Mouse (Mus musculus) midbrain, embryonic 16.5 days (tissue): ENCODE measurements around the gene Homer2. TPM values are rescaled to one million over a fixed set of nuclear protein-coding genes. Genes with fewer than 3 reads are reported as not detected.
A peak's percentile ranks its signal among the peaks of the same experiment; 100 is the strongest.

ENCODE experiments used
- ATAC-seq: fragments of 200-750 bp; cut with Nextera tagmentation; 2 replicates; pipeline ENCODE4 v1.8.0; 2017; ENCODE audit warnings: moderate TSS enrichment
- H3K27ac ChIP-seq: fragments of 300-500 bp; sonication (generic); 2 replicates; pipeline ENCODE4 v1.5.1; 2014; ENCODE audit warnings: mild to moderate bottlenecking, low read length, mixed read lengths
- H3K27me3 ChIP-seq: fragments of 300-500 bp; sonication (generic); 2 replicates; pipeline ENCODE4 v1.6.1; 2014; ENCODE audit warnings: low read depth, low read length, mixed read lengths; ENCODE audit not compliant: control insufficient read depth, insufficient read depth
- H3K36me3 ChIP-seq: fragments of 300-500 bp; sonication (generic); 2 replicates; pipeline ENCODE4 v1.6.1; 2014; ENCODE audit warnings: mild to moderate bottlenecking, low read length, moderate library complexity, mixed read lengths; ENCODE audit not compliant: control insufficient read depth, insufficient read depth
- H3K4me1 ChIP-seq: fragments of 300-500 bp; sonication (generic); 2 replicates; pipeline ENCODE4 v1.6.1; 2014; ENCODE audit warnings: mild to moderate bottlenecking, low read length, mixed read lengths; ENCODE audit not compliant: control insufficient read depth, insufficient read depth
- H3K4me2 ChIP-seq: fragments of 300-500 bp; sonication (generic); 2 replicates; pipeline ENCODE4 v1.6.1; 2014; ENCODE audit warnings: mild to moderate bottlenecking, low read length, mixed read lengths
- H3K4me3 ChIP-seq: fragments of 300-500 bp; sonication (generic); 2 replicates; pipeline ENCODE4 v1.5.1; 2014; ENCODE audit warnings: low read depth, mild to moderate bottlenecking, low read length, moderate library complexity, mixed read lengths
- H3K9ac ChIP-seq: fragments of 300-500 bp; sonication (generic); 2 replicates; pipeline ENCODE4 v1.6.1; 2014; ENCODE audit warnings: low read depth, low read length, mixed read lengths
- H3K9me3 ChIP-seq: fragments of 300-500 bp; sonication (generic); replicated peaks from 2 replicates; pipeline ENCODE4 v1.6.1; 2014; ENCODE audit warnings: mild to moderate bottlenecking, low read length, mixed read lengths; ENCODE audit not compliant: control insufficient read depth, poor library complexity, severe bottlenecking
- WGBS: fragments of 180-500 bp; shearing (Covaris S2); extraction: QIAGEN DNeasy Blood & Tissue Kit; methylation state at CpG from one replicate; pipeline ENCODE4 v1.1.7; 2014; 5-methylcytosine and 5-hydroxymethylcytosine counted together
- polyA plus RNA-seq: library from polyadenylated mRNA; unstranded; fragments of >200 nt; fragmentation: Nextera tagmentation; extraction: Ambion mirVana; gene quantifications from 2 replicates; pipeline ENCODE4 v1.2.1, GENCODE M21; 2015

Gene Homer2
- polyA plus RNA-seq, 1 experiment from 2014 or later = 16.3 TPM

- Histone ChIP-seq H3K4me3 (no peak within 1 kb of the TSS), H3K4me2 (no peak within 1 kb of the TSS), H3K9ac (no peak within 1 kb of the TSS), H3K27ac (no peak within 1 kb of the TSS), H3K27me3 (no peaks in the 10 kb centered on the region), H3K36me3 (no peaks in the 10 kb centered on the region), H3K4me1 (no peaks in the 10 kb centered on the region), H3K9me3 (no peaks in the 10 kb centered on the region)
- no peak for ATAC-seq
- WGBS = 81% methylated on average over 9 of the region's 9 CpGs
These were observed 140.4 kb downstream of the Homer2 start, which contains the start of gene Fsd2 for GRCm38 (mm10) chr7:81566892-81567291. Gene Fsd2, minus strand, starts transcription at chr7:81566944.

GRCm38 (mm10) chr7:81566332-81566731 lies 141.0 kb downstream of the Homer2 start:
- H3K27ac ChIP-seq = no peak overlapping the region
- H3K36me3 ChIP-seq = no peaks in the 10 kb centered on the region
- H3K9me3 ChIP-seq = no peaks in the 10 kb centered on the region
- no peaks in the 10 kb centered on the region for H3K27me3 ChIP-seq
- WGBS = 60% methylated on average over 4 of the region's 4 CpGs
- no peak overlapping the region for H3K4me3 ChIP-seq
- H3K4me1 ChIP-seq = no peaks in the 10 kb centered on the region
- H3K9ac ChIP-seq = no peak overlapping the region
- H3K4me2 ChIP-seq = no peak overlapping the region
- ATAC-seq = no peak

GRCm38 (mm10) chr7:81565381-81566055 lies 141.8 kb downstream of the Homer2 start:
- ATAC-seq = no peak
- H3K9ac ChIP-seq = no peak overlapping the region
- peaks cover 2% of the 10 kb centered on the region; the same call in 1 of the 2 replicates for H3K4me1 ChIP-seq
- WGBS = 61% methylated on average over 7 of the region's 7 CpGs
- H3K27me3 ChIP-seq = no peaks in the 10 kb centered on the region
- no peak overlapping the region for H3K4me3 ChIP-seq
- H3K36me3 ChIP-seq = no peaks in the 10 kb centered on the region
- no peak overlapping the region for H3K27ac ChIP-seq
- H3K4me2 ChIP-seq = no peak overlapping the region
- H3K9me3 ChIP-seq = no peaks in the 10 kb centered on the region

GRCm38 (mm10) chr7:81564766-81565165 lies 142.6 kb downstream of the Homer2 start:
- no peak overlapping the region for H3K9ac ChIP-seq
- H3K27ac ChIP-seq = no peak overlapping the region
- no peak for ATAC-seq
- peaks cover 6% of the 10 kb centered on the region; the same call in 1 of the 2 replicates for H3K4me1 ChIP-seq
- H3K9me3 ChIP-seq = no peaks in the 10 kb centered on the region
- WGBS = 78% methylated on average over 7 of the region's 7 CpGs
- no peaks in the 10 kb centered on the region for H3K36me3 ChIP-seq
- no peaks in the 10 kb centered on the region for H3K27me3 ChIP-seq
- H3K4me2 ChIP-seq = no peak overlapping the region
- no peak overlapping the region for H3K4me3 ChIP-seq

- no peak for ATAC-seq
- peaks cover 6% of the 10 kb centered on the region; the same call in 1 of the 2 replicates for H3K4me1 ChIP-seq
- no peak overlapping the region for H3K4me2 ChIP-seq
- H3K27ac ChIP-seq = no peak overlapping the region
- no peaks in the 10 kb centered on the region for H3K9me3 ChIP-seq
- WGBS = 85% methylated on average over 4 of the region's 4 CpGs
- no peaks in the 10 kb centered on the region for H3K27me3 ChIP-seq
- no peak overlapping the region for H3K4me3 ChIP-seq
- no peaks in the 10 kb centered on the region for H3K36me3 ChIP-seq
- H3K9ac ChIP-seq = no peak overlapping the region
These were observed 143.8 kb downstream of the Homer2 start for GRCm38 (mm10) chr7:81563506-81564015.

- 73% methylated on average over 5 of the region's 5 CpGs for WGBS
- Histone ChIP-seq H3K9ac (no peak overlapping the region), H3K4me1 (peaks cover 6% of the 10 kb centered on the region; the same call in 1 of the 2 replicates), H3K4me3 (no peak overlapping the region), H3K4me2 (no peak overlapping the region), H3K27me3 (no peaks in the 10 kb centered on the region), H3K27ac (no peak overlapping the region), H3K9me3 (no peaks in the 10 kb centered on the region), H3K36me3 (no peaks in the 10 kb centered on the region)
- no peak for ATAC-seq
These were observed 146.1 kb downstream of the Homer2 start for GRCm38 (mm10) chr7:81561211-81561610.

GRCm38 (mm10) chr7:81560101-81561049 lies 147.0 kb downstream of the Homer2 start:
- no peaks in the 10 kb centered on the region for H3K9me3 ChIP-seq
- H3K27ac ChIP-seq = no peak overlapping the region
- no peaks in the 10 kb centered on the region for H3K27me3 ChIP-seq
- WGBS = 51% methylated on average over 8 of the region's 8 CpGs
- H3K4me3 ChIP-seq = no peak overlapping the region
- H3K4me2 ChIP-seq = no peak overlapping the region
- H3K4me1 ChIP-seq = peaks cover 6% of the 10 kb centered on the region; the same call in 1 of the 2 replicates
- ATAC-seq = peak; percentile 45; the same call in 1 of the 2 replicates
- H3K9ac ChIP-seq = no peak overlapping the region
- H3K36me3 ChIP-seq = no peaks in the 10 kb centered on the region

- Histone ChIP-seq H3K4me1 (peaks cover 6% of the 10 kb centered on the region; the same call in 1 of the 2 replicates), H3K9me3 (no peaks in the 10 kb centered on the region), H3K36me3 (no peaks in the 10 kb centered on the region), H3K4me2 (no peak overlapping the region), H3K27me3 (no peaks in the 10 kb centered on the region), H3K9ac (no peak overlapping the region), H3K4me3 (no peak overlapping the region), H3K27ac (no peak overlapping the region)
- WGBS = 87% methylated on average over 14 of the region's 14 CpGs
- ATAC-seq = no peak
These were observed 147.9 kb downstream of the Homer2 start for GRCm38 (mm10) chr7:81559231-81559980.
